Mouse (Mus musculus): ENCODE data around the gene Ndufa11. TPM values are rescaled to one million over a fixed set of nuclear protein-coding genes. Genes with fewer than 3 reads are reported as not detected.
A peak's percentile ranks its signal among the peaks of the same experiment; 100 is the strongest.

Ndufa11 gene
- total RNA-seq, 2 experiments from 2014 or later = 844 to 954 TPM

DNA sequence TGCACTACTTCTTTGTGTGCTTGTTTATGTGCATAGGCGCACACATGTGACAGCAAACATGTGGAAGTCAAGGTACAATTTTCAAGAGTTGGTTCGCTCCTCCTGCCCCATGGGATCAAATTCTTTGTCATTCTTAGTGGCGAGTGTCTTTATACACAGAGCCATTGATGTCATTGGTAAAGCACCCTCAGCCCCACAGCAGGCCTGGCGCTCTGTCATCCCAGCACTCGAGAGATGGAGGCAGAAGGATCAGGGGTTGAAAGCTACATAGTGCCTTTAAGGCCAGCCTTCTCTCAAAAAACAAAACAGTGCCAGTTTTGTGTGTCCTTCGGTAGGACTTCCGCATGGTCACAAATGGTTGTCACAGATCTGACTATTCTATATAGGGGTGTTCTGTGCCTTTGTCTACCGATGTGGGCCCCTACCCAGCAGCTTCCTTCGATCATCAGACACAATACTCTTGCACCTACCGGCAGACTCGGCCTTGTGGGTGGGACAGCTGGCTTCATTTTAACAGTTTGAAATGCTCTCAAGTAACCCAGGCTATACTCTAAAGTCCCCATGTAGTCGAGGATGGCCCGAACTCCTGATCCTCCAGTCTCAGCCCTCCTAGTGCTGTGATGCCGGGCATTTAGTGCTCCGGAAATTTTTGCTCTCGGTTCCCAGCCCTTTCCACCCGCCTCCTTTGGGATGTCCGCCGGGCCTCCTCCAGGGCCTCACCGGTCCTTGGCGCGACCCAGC, 1.5 kb upstream of the Ndufa11 start:
- no peak for DNase-seq

DNA sequence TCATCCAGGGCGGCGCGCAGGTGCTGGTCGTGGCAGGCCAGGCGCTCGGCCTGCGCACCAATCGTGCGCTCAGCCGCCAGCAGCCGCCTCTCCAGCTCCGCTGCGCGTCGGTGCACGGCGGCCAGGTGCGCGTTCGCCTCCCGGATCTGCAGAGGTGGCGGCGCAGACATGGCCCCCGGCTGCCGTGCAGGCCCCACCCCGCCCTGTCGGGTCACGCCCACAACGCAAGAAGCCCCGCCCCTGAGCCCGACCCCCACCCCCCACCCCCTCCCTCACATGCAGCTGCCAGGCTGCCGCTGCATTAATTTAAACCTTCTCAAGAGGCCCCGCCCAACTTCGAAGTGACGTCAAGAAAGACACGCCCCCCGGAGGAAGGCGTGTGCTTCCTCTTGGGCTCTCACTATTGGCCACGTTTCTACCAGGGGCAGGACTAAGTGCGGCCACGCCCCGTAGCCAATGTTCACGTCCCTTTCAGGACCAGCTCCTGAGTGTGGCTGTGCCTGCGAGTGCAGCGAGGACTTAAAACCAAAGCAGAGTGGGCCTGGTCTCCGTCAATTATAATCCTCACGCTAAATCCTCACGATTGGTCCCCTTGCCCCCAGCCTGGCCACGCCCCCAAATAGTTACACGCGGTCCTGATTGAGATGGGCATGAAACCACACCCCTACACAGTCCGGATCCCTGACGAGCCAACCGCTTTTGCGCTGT, 758 bp upstream of the Ndufa11 start:
- peak; percentile 98 for DNase-seq

DNA sequence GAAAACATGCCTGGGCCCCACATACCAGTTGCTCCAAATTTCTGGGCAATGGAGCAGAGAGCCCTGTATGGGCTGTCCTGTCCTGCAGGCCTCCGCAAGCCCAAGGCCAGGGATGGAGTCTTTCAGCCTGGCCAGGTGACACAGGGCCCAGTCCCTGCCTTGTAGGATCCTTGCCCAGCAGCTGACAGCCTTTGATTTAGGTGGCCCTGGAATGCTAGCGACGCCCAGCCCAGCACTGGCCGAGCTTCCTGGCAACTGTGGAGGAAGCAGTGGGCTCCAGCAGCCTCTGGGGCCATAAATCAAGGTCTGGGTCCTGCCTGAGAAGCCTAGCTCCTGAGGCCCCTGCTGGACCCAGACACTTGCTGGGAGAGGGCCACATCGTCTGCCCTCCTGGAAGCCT, 4.9 kb downstream of the Ndufa11 start:
- DNase-seq = no peak

DNA sequence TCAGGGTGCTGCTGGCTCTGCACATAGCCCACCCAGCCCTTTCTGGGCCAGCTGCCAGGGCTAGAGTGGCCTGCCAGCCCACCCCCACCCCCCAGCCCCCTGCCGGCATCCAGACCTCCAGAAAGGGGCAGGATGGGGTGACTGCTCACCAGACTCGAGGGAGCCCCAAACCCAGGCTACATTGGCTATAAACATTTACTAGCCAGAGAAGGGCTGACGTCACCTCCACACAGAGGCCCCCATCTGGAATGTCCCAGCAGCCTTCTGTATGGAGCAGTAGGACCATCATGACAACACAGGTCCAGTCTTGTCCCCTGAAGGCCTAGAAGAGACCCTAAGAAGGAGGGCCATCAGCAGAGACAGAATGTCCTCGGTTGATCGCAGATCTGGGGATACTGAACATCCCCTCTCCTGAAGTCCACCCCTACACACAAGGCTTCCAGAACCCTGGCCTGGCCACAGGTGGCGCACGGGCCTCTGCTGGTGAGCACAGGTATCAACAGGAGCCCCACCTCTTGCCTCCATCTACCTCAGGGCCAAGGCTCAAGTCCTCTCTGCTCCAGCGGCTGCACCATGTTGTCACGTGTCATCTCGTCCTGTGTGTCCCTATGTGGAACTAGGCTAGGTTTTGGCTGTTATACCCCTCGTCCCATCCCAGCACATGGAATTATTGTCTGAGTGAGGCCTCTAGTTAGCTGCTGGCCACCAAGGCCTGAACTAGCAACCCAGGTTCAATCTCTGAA, 6.0 kb downstream of the Ndufa11 start:
- peak in 1 of 2 experiments; percentile 4 for DNase-seq

DNA sequence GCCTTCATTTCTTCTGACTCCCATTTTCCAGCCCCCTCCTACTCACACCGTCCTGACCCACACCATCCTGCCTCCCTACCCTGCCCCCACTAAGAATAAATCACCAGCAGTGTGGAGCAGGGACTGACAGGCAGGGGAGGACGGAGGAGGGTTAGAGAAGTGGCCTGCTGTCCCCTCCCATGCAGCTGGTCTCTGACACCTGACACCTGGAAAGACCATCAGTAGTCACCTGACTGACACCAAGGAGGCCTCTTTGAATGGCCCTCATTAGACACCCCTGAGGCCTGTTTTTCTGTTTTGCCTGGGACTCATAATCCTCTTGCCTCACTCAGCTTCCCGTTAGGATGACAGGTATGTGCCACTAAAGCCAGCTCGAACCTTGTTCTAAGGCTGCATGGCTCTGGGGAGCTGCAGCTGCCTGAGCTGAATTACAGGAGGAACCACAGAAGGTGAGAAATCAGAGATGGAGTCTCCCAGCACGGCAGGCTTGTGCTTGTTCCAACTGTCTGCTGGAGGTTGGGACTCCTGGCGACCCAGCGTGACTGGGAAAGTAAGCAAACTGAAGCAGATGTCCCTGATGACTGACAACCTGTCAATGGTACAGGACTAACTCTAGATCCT, 9.6 kb downstream of the Ndufa11 start:
- peak in 1 of 2 experiments; percentile 8 for DNase-seq

DNA sequence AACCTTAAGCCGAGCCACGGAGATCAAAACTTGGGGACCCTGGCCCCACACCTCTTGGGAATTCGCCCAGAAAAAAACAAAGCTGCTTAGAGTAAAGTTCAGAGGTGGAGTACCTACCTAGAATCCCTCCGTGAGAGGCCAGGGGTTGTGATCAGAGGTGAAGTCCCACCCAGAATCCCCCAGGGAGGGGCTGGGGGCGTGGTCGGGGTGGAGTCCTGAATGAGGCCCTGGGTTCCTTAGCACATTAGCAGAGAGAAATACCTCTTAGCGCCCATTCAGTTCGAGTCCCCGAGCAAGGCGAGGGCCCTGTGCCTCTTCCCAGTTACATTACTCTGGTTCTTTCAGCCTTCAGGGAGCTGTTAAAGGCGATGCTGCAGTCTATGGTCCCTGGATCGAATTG, 10.1 kb downstream of the Ndufa11 start:
- DNase-seq = peak in 1 of 2 experiments; percentile 8

DNA sequence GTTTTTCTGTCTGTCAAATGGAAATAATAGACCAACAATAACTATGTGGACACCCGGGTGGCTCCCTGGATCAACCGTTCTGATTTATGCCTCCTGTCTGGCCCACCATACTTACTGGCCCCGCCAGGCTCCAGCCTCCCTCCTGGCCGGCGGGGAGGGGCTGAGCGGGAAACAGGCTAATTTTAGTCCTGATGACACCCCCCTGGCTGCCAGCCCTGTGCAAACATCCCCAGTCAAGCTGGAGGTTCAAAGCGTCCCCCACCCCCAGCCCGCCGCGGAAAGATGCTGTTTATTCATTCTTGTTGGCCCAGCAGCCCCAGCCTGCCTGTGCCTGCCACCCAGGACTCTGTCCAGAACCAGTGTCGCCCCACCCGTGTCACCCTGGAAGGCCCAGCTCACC, 10.6 kb downstream of the Ndufa11 start:
- peak in 1 of 2 experiments; percentile 27 for DNase-seq

DNA sequence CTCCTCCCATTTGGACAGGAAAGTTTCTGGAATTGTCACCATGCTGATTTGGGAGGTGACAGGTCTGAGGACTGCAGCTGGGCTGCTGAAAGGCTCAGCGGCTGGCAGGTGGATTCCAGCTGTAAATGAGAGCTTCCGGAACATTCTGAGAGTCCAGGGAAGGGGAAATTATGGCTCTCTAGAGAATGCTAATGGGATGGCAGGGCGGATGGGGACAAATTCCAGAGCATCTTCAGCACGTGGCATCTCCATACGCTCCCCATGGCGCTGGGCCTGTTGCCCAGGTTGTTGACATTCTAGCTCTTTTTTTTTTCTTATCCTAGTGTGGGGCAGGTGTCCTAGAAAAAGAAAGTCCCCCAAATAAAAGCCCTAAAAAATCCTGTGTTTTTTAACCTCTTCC, 11.6 kb downstream of the Ndufa11 start:
- peak in 1 of 2 experiments; percentile 9 for DNase-seq

DNA sequence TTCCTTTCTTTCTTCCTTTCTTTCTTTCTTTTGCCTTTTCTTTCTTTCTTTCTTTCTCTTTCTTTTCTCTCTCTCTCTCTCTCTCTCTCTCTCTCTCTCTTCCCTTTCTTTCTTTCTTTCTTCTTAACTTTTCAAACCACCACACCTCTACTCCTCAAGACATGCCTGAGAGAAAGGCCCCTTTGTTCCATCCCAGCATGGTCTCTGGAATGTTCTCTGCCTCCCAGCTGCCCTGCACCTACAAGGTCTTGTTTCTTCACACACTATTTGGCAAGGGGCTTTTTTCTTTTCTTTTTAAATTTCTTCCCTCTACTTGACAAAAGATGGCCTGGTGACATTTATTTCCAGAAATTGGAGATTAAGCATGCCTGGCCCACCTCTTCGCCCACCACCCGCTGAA, 12.1 kb downstream of the Ndufa11 start:
- DNase-seq = no peak

DNA sequence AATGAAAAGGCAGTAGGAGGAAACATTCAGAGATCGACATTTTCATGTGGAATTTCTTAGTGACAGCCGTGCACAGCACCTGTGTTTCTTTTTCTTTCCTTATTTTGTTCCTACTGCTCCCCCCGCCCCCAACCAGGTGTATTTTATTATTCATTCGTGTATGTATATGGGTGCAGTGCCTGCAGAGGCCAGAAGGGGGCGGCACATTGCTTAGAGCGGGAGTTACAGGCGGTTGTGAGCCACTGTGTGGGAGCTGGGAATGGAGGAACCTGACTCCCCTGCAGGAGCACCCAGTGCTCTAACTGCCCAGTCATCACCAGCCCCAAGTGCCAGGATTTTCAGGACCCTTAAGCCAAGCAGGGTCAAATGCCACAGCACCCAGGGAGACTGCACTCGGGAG, 19.0 kb downstream of the Ndufa11 start:
- DNase-seq = no peak

DNA sequence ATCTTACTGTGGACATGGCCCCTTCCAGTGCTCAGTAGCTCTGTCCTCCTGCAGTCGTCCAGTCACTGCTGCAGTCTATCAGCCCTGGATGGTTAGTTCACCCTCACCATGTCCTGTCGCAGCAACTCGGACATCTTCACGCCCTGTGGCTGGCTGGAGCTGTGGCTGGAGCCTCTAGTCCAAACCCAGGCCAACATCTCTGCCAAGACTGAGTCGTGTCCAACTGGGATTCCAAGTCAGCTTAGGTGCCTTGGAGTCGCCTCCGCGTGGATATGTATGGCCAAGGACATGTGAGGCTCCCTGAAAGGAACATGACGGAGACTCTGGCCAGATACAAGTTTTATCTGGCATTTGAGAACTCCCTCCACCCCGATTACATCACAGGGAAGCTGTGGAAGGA, 20.7 kb downstream of the Ndufa11 start:
- DNase-seq = no peak

DNA sequence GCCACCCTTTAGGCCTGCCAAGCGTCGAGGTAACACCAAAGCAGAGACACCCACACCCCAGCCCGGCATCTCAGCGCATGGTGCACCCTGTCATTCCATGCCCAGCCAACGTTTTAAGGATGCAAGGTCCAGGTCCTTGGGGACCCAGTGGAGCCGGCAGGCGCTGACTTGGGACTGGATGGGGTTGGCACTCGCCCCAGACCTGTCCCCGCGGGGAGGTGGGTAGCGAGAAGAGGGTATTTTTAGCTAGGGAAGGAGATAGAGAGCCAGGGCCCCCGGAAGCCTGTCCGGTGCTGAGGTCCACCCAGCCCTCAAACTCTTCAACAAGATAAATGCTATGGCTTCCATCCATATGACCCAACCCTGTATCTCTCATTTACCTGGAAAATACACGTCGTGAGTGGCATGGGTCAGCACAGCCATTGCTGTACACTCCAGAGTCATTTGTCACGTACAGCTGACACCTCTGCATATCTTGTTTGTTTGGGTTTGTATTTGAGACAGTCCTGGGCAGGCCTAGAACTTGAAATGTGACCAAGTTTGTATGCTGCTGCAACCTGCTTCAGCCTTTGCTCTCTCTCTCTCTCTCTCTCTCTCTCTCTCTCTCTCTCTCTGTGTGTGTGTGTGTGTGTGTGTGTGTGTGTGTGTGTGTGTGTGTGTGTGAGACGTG, 22.7 kb downstream of the Ndufa11 start:
- DNase-seq = peak in 1 of 2 experiments; percentile 45

DNA sequence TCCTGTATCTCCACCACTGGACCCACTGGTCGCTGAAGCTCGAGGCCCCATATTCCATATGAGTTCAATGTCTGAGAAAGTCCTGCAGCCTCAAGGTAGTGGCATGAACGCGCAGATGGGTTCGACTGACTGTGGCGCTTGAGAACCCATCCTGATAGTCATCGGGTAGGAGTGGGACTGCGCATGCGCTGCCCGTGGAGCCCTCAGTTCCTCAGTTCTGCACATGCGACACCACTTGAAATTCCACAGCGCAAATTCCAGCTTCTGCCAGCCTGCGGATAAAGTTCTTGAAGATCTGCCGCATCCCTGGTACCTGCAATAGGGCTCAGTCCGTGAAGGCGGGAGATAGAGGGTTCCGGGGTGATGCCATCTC, 23.2 kb downstream of the Ndufa11 start:
- no peak for DNase-seq

DNA sequence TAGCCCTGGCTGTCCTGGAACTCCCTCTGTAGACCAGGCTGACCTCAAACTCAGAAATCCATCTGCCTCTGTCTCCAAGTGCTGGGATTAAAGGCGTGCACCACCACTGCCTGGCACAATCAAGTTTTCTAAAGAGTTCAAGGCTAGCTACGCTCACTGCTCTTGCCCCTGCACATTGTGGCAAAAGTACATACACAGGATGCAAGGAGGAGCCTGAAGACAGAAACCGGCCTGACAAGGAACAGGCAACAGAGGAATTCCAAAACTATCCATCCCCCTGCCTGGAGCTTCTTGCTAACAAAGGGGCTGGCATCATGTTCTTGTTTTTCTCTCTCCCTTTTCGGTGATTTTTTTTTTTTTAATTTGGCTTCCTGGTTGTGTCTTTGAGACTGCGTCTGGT, 26.6 kb downstream of the Ndufa11 start:
- no peak for DNase-seq

DNA sequence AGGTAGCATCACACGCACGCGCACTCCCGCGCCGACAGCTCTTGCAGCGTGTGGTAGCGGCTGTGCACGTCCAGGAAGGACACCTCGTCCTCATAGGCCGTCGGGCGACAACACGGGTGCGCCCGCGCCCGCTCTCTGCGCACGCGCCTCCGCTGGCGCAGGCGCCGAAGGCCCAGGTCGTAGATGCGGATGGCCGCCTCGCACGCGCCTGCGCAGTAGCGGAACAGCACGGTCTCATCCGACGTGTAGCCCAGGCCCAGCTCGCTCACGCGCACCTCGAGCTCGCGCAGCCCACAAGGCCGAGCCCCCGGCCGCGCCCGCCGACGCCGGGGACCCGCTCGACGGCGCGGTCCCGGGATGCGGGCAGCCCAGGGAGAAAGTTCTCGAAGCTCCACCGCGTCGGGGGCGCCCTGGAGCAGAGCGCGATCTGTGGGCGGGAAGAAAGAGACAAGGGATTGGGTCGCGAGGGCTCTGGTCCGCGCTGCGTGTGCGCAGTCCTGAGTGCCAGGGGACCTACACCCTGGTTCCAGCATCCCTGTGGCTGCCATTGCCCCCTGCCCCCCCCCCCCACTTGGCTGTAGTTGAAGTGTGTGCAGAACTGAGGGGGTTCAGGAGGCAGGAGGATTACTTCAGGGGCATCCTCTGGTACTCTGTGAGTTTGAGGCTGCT, 34.0 kb downstream of the Ndufa11 start:
- no peak for DNase-seq

DNA sequence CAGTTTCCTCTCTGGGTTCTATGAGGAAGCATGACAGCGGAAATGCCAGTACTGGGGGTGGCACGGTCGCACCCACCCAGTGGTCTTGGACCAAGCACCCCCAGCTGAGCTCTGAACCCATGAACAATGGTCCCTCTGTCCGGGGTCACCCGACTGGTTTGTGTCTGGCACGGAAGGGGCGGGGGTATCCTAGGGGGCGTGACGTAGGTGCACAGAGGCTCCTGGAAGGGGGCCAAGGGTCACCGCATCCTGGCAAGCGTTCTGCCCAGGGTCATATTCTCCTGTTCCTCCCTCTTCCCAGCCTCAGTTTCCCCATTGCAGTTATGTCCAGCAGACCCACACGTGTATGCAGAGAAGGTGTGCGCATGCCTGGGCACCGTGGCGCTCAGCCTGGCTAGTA, 35.9 kb downstream of the Ndufa11 start:
- DNase-seq = no peak

DNA sequence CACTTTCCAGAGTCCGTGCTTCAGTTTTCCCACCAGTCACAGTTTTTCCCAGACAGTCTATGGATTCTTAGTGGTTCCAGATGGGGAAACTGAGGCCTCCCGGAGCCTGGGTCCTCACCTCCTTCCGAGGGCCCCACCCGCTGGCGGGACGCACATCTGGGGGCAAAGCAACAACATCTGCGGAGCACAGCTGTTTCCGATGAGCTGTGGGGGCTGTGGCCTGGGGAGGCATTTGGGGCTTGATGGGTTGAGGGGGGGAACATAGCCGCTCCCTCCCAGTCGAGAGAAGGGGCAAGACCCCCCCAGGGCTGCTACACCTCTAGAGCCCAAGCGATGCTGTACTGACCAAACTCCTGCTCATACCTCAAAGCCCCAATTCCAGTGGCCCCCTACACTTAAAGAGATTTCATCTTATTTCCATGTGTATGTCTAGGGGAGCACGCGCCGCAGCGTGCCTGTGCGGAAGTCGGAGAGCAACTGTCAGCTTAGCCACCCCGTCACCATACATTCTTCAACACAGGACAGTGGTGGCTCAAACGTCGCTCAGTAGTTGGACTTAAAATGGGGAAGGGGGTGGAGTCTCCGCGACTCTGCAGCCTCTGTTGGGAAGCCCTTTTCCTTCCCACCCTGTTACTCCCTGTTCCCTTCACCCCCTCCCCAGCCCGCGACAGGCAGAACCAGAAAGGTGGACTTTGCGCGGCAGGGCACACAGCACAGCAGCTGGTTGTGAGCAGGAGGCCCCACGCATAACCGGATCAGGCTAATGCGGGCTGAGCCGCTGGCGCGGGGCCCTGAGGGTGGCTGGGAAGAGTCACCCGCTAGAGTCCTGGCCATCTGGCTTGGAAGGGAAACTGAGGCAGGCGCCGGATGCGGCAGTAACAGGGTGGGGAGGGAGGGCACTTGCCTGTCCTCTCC, 37.0 kb downstream of the Ndufa11 start:
- no peak for DNase-seq

DNA sequence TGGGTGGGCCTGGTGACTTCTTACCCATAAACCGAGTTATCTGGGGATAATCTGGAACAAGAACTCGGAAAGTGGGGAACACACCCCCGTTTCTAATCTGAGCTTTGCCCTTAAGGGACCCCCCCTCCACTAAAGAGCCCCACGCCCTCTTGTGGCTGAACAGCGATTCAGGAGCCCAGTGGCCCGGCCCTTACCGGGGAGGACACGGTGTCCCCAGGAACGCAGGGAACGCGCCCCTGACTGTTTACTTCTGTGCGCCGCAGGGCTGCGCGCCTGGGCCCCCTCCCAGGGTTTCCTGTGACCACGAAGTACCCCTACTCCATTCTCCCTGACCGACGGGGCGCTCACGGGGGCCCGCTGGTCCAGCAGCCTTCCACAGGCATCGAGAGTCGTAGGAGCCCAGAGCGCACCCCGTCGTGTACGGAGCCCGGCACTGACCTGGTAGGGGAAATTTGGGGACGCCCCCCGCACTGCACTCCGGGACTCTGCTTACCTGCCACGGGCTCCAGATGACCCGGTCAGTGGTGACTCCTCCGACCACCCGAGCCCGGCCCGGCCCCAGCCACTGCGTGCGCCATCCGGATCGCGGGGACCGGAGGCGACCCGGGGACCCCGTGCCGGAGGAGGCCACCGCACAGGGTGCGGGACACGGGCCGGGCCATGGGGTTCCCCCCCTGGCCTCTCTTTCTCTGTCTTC, 39.3 kb downstream of the Ndufa11 start:
- DNase-seq = peak; percentile 38 to 53

DNA sequence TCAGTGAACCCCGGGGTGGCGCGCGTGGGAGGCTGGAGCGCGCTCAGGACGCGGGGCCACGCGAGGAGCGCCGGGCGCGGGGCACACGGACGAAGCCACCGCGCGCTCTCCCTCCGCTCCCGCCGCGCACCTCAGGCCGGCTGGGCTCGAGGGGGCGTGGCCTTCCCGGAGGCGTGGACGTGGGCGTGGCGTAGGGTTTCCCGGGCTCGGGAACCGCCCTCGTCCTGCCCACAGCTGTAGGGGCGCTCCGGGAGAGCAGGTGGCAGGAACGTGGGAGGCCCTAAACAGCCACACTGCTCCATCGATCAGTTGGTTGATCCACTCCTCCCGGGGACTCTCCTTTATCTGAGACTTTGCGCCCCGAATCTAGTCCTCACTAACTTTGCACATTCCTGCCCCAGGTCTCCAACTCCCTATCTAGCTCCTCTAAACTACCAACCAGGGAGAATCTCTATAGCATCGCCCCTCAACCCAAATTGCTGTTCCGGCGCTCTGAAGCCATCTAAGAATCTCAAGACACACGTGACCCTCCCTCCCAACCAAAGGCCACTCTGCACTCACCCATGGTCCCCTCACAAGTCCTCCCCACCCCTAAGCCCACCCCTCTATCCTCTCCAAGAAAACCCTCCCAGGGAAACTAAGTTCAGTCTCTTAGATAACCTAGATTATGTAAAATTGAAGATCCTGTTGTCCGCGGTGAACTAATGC, 40.0 kb downstream of the Ndufa11 start, which contains the start of gene Nrtn:
TSS of gene Nrtn (minus strand) at position 115 of the 708 bp plus-strand sequence.
- DNase-seq = peak; percentile 85 to 90

Measured in heart, adult 18-20 months (tissue).